Mouse (Mus musculus): ENCODE measurements at regions not wholly inside any gene's neighbourhood (a gene's known extent, or its start where the extent isn't known, plus 50 kb on each side); places are given as distances from the start of the nearest gene placed in this dataset.

DNA sequence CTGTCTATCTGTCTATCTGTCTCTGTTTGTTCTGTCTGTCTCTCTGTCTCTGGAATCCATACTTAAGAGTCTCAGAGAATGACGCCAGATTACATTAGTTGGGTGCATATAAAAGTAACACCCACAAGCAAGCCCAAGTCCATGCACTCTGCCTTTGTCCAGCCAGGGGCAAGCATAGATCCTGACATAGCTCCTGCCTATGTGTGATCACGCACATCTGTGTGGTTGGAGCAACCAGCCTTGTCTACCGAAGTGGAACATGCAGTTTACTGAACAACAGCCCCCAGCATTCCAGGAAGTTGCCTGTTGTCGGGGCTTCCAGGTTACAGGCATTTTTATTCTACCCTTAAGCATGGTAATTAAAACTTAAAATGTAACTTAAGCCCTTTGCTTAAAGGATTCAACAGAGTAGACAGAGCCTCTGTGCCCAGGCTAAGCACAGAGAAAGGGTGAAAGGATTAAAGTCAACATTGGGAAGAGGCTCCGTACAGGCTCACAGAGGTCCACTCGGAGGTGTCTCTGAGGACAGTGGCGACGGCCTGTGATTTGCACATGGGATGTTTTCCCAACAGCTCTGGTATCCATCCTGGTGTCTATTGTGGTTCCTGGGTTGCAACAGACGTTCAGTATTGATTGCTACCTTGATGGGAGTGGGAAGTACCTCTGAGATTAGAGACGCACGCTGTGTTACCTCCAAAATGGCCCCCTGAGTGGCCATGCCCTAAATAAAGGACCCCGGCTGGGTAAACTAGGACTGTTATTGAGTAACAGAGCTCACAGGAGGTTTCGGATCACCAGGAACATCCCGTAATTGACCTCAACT lies 363.6 kb downstream of the Ajap1 start:
- Histone ChIP-seq H3K9ac (ENCODE audit: low read depth, low read length) (no peak overlapping the region), H3K4me1 (replicated peaks; ENCODE audit: control insufficient read depth, insufficient read depth, low read length) (no peaks in the 10 kb centered on the region), H3K36me3 (ENCODE audit: control insufficient read depth, insufficient read depth, low read length) (no peaks in the 10 kb centered on the region), H3K9me3 (ENCODE audit: control insufficient read depth, low read length) (no peaks in the 10 kb centered on the region), H3K4me3 (ENCODE audit: low read depth, low read length) (no peak overlapping the region), H3K27ac (ENCODE audit: low read depth, low read length) (no peak overlapping the region), H3K4me2 (no peak overlapping the region), H3K27me3 (replicated peaks; ENCODE audit: control insufficient read depth, insufficient read depth, low read length) (no peaks in the 10 kb centered on the region)
- DNase-seq (ENCODE audit: low spot score) (no peak), ATAC-seq (replicated peaks; ENCODE audit: low FRiP score) (no peak)
- WGBS = 77% methylated on average over 14 of the region's 14 CpGs

DNA sequence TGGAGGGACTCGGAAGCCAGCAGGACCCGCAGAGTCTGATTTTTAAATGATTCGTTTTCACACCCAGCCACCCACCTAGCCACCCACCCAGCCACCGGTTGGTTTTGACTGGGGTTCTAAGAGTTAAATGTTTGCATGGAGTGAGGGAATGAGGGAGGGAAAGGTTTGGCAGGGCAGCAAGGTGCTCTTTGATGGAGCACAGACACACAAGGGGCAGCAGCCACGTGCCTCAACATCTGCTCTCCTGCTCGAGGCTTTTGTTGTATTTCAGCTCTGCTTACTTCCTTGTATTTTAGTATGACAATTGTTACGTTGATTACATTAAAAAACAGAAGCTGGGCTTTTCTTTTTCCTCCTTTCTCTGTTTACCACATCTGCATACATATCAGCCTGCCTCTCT lies 367.6 kb downstream of the Ajap1 start:
- 61% methylated on average over 7 of the region's 7 CpGs for WGBS
- DNase-seq (ENCODE audit: low spot score) = no peak
- H3K9ac ChIP-seq (ENCODE audit: low read depth, low read length) = no peak overlapping the region

DNA sequence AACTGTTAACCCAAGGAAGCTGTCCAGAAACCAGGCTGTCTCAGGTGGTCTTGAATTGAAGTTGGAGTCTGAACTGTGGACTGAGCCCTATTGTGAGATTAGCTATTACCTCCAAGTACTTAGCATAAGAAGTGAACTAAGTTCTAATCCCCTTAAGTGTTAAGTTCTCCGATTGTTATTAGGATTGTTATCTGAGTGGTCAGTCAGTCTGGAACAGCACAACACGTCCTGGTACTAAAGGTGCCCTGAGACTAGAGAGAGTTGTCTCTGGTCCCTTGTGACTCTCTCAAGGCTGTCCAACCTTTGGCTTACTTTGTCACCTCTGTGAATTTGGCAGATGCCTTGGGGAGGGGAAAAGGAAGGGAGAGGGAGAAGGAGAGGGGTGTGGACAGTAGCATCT lies 369.0 kb downstream of the Ajap1 start:
- Histone ChIP-seq H3K27me3 (replicated peaks; ENCODE audit: control insufficient read depth, insufficient read depth, low read length) (no peaks in the 10 kb centered on the region), H3K27ac (ENCODE audit: low read depth, low read length) (no peak overlapping the region), H3K4me3 (ENCODE audit: low read depth, low read length) (no peak overlapping the region), H3K9me3 (ENCODE audit: control insufficient read depth, low read length) (no peaks in the 10 kb centered on the region), H3K4me2 (no peak overlapping the region), H3K4me1 (replicated peaks; ENCODE audit: control insufficient read depth, insufficient read depth, low read length) (no peaks in the 10 kb centered on the region), H3K9ac (ENCODE audit: low read depth, low read length) (no peak overlapping the region), H3K36me3 (ENCODE audit: control insufficient read depth, insufficient read depth, low read length) (no peaks in the 10 kb centered on the region)
- ATAC-seq (replicated peaks; ENCODE audit: low FRiP score) (no peak), DNase-seq (ENCODE audit: low spot score) (no peak)
- WGBS = 63% methylated on average over 2 of the region's 2 CpGs

More for the DNA sequence above, 367.6 kb downstream of the Ajap1 start:
- Histone ChIP-seq H3K36me3 (ENCODE audit: control insufficient read depth, insufficient read depth, low read length) (no peaks in the 10 kb centered on the region), H3K27me3 (replicated peaks; ENCODE audit: control insufficient read depth, insufficient read depth, low read length) (no peaks in the 10 kb centered on the region), H3K4me1 (replicated peaks; ENCODE audit: control insufficient read depth, insufficient read depth, low read length) (no peaks in the 10 kb centered on the region), H3K4me3 (ENCODE audit: low read depth, low read length) (no peak overlapping the region), H3K4me2 (no peak overlapping the region), H3K9me3 (ENCODE audit: control insufficient read depth, low read length) (no peaks in the 10 kb centered on the region), H3K27ac (ENCODE audit: low read depth, low read length) (no peak overlapping the region)
- no peak for ATAC-seq (replicated peaks; ENCODE audit: low FRiP score)

DNA sequence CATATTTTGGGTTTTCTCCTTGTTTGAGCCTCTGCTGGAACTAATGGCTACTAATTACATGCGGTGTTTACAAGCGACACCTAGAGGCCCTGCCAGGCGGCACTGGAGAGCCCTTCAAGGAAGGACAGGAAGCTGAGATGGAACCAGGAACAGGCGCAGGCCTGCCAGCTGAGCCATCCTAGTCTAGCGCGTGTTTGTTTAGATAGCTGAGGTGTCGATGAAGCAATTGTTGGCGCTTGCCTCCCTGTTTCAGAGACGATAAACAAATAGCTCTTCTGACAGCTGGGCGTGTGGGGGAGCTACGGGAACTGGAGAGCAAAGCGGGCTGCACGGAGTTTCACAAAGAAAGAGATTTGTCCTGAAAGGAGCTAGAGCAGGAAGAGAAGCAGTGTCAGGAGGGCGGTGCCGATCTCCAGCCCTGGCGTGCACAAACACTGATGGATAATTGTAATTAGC lies 372.3 kb downstream of the Ajap1 start:
- Histone ChIP-seq H3K4me3 (ENCODE audit: low read depth, low read length) (no peak overlapping the region), H3K4me1 (replicated peaks; ENCODE audit: control insufficient read depth, insufficient read depth, low read length) (no peaks in the 10 kb centered on the region), H3K4me2 (no peak overlapping the region), H3K9ac (ENCODE audit: low read depth, low read length) (no peak overlapping the region), H3K27ac (ENCODE audit: low read depth, low read length) (no peak overlapping the region), H3K36me3 (ENCODE audit: control insufficient read depth, insufficient read depth, low read length) (no peaks in the 10 kb centered on the region), H3K9me3 (ENCODE audit: control insufficient read depth, low read length) (no peaks in the 10 kb centered on the region), H3K27me3 (replicated peaks; ENCODE audit: control insufficient read depth, insufficient read depth, low read length) (no peaks in the 10 kb centered on the region)
- ATAC-seq (replicated peaks; ENCODE audit: low FRiP score) = no peak
- 40% methylated on average over 16 of the region's 16 CpGs for WGBS
- DNase-seq (ENCODE audit: low spot score) = no peak

DNA sequence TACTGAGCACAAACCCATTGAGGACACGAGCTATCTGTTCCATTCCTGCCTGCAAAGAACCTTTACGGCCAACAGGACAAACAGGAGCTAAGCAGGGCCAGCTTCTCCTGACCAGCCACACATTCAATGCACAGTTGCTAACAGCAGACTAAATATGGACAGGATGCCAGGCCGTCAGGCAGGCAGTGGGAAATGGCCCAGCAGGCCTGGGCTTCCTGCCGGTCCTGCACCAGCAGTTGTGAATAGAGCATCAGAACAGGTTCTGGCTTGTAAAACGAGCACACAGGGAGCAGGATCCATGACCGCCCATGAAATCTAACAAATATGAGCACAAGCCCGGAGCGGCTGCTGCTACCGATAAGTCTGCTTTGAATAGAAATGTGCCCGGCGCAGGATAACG lies 384.0 kb downstream of the Ajap1 start:
- no peak overlapping the region for H3K27ac ChIP-seq (ENCODE audit: low read depth, low read length)
- no peak overlapping the region for H3K4me2 ChIP-seq
- no peaks in the 10 kb centered on the region for H3K27me3 ChIP-seq (replicated peaks; ENCODE audit: control insufficient read depth, insufficient read depth, low read length)
- no peak overlapping the region for H3K9ac ChIP-seq (ENCODE audit: low read depth, low read length)
- no peaks in the 10 kb centered on the region for H3K4me1 ChIP-seq (replicated peaks; ENCODE audit: control insufficient read depth, insufficient read depth, low read length)
- no peak overlapping the region for H3K4me3 ChIP-seq (ENCODE audit: low read depth, low read length)
- DNase-seq (ENCODE audit: low spot score) (no peak), ATAC-seq (replicated peaks; ENCODE audit: low FRiP score) (no peak)
- no peaks in the 10 kb centered on the region for H3K9me3 ChIP-seq (ENCODE audit: control insufficient read depth, low read length)
- H3K36me3 ChIP-seq (ENCODE audit: control insufficient read depth, insufficient read depth, low read length) = no peaks in the 10 kb centered on the region
- WGBS = 85% methylated on average over 12 of the region's 12 CpGs

DNA sequence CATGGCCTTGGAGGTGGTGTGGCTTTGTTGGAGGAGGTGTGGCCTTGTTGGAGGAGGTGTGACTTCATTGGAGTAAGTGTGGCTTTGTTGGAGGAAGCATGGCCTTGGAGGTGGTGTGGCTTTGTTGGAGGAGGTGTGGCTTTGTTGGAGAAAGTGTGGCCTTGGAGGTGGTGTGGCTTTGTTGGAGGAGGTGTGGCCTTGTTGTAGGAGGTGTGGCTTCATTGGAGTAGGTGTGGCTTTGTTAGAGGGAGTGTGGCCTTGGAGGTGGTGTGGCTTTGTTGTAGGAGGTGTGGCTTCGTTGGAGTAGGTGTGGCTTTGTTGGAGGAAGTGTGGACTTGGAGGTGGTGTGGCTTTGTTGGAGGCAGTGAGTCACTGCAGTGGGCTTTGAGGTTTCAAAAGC lies 385.0 kb downstream of the Ajap1 start:
- DNase-seq (ENCODE audit: low spot score) (no peak), ATAC-seq (replicated peaks; ENCODE audit: low FRiP score) (no peak)
- Histone ChIP-seq H3K4me3 (ENCODE audit: low read depth, low read length) (no peak overlapping the region), H3K4me2 (no peak overlapping the region), H3K9me3 (ENCODE audit: control insufficient read depth, low read length) (no peaks in the 10 kb centered on the region), H3K27ac (ENCODE audit: low read depth, low read length) (no peak overlapping the region), H3K36me3 (ENCODE audit: control insufficient read depth, insufficient read depth, low read length) (no peaks in the 10 kb centered on the region), H3K4me1 (replicated peaks; ENCODE audit: control insufficient read depth, insufficient read depth, low read length) (no peaks in the 10 kb centered on the region), H3K9ac (ENCODE audit: low read depth, low read length) (no peak overlapping the region), H3K27me3 (replicated peaks; ENCODE audit: control insufficient read depth, insufficient read depth, low read length) (no peaks in the 10 kb centered on the region)
- WGBS = 68% methylated on average over 1 of the region's 1 CpGs

DNA sequence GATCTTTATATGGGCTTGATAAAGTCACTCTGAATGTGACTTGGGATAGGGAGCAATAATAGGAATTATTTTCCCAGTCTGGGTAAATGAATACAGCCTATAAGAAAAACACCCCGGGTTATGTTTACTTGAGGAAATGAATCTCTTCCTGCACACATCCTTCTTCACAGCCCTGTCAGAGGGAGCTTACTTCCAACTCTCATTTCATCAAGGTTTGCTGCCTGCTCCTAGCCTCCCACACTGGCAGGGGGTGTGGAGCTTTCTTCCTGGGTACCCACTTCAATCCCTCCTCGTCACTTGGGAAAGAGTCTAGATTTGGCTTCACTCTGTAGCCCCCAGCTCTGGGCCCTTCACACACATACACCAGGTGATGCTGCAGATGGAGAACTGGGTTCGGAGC lies 389.5 kb downstream of the Ajap1 start:
- Histone ChIP-seq H3K27me3 (replicated peaks; ENCODE audit: control insufficient read depth, insufficient read depth, low read length) (no peaks in the 10 kb centered on the region), H3K4me2 (no peak overlapping the region), H3K9ac (ENCODE audit: low read depth, low read length) (no peak overlapping the region), H3K36me3 (ENCODE audit: control insufficient read depth, insufficient read depth, low read length) (no peaks in the 10 kb centered on the region), H3K9me3 (ENCODE audit: control insufficient read depth, low read length) (no peaks in the 10 kb centered on the region), H3K27ac (ENCODE audit: low read depth, low read length) (no peak overlapping the region), H3K4me3 (ENCODE audit: low read depth, low read length) (no peak overlapping the region), H3K4me1 (replicated peaks; ENCODE audit: control insufficient read depth, insufficient read depth, low read length) (no peaks in the 10 kb centered on the region)
- DNase-seq (ENCODE audit: low spot score) = no peak
- 73% methylated on average over 3 of the region's 3 CpGs for WGBS
- ATAC-seq (replicated peaks; ENCODE audit: low FRiP score) = no peak

DNA sequence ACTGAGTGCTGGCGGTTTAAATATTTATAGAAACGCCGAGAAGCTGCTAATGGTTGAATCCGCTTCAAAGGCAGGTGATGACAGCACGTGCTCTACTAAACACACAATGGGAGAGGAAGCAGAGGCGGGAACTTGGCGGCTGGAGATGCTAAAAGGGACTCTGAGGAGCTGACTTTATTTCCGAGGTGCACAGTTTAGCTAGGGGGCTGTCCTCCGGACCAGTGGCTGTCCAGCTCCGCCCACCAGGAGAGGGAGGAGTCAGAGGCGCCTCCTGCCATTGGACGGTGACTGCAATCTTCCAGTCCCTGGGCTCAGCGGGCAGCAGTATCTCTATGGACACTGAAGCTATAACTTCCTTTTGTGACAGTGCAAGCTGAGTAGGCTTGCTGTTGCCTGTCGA lies 400.4 kb downstream of the Ajap1 start:
- no peaks in the 10 kb centered on the region for H3K27me3 ChIP-seq (replicated peaks; ENCODE audit: control insufficient read depth, insufficient read depth, low read length)
- DNase-seq (ENCODE audit: low spot score) (peak; percentile 32), ATAC-seq (replicated peaks; ENCODE audit: low FRiP score) (no peak)
- H3K27ac ChIP-seq (ENCODE audit: low read depth, low read length) = no peak overlapping the region
- no peaks in the 10 kb centered on the region for H3K9me3 ChIP-seq (ENCODE audit: control insufficient read depth, low read length)
- no peaks in the 10 kb centered on the region for H3K4me1 ChIP-seq (replicated peaks; ENCODE audit: control insufficient read depth, insufficient read depth, low read length)
- no peaks in the 10 kb centered on the region for H3K36me3 ChIP-seq (ENCODE audit: control insufficient read depth, insufficient read depth, low read length)
- 27% methylated on average over 14 of the region's 14 CpGs for WGBS
- no peak overlapping the region for H3K4me3 ChIP-seq (ENCODE audit: low read depth, low read length)
- H3K9ac ChIP-seq (ENCODE audit: low read depth, low read length) = no peak overlapping the region
- no peak overlapping the region; the same call in 1 of the 2 replicates for H3K4me2 ChIP-seq

DNA sequence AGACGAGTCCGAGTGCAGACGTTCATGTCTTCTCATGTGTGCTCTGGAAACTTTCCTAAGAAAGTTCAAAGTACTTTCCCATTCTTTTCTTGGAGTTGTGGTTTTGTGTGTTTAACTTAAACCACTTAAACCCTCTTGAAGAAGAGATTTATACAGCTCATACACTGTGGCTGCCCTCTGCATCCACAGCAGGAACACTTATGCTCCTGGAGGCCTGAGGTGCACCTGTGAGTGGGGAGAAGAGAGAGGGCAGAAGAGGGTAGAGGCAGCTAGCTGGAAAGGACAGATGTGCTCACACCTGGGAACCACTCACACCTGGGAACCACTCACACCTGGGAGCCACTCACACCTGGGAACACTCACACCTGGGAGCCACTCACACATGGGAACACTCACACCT lies 408.0 kb downstream of the Ajap1 start:
- Histone ChIP-seq H3K27ac (ENCODE audit: low read depth, low read length) (no peak overlapping the region), H3K9me3 (ENCODE audit: control insufficient read depth, low read length) (no peaks in the 10 kb centered on the region), H3K36me3 (ENCODE audit: control insufficient read depth, insufficient read depth, low read length) (no peaks in the 10 kb centered on the region), H3K27me3 (replicated peaks; ENCODE audit: control insufficient read depth, insufficient read depth, low read length) (no peaks in the 10 kb centered on the region), H3K4me1 (replicated peaks; ENCODE audit: control insufficient read depth, insufficient read depth, low read length) (no peaks in the 10 kb centered on the region), H3K4me2 (no peak overlapping the region), H3K4me3 (ENCODE audit: low read depth, low read length) (no peak overlapping the region), H3K9ac (ENCODE audit: low read depth, low read length) (no peak overlapping the region)
- ATAC-seq (replicated peaks; ENCODE audit: low FRiP score) = no peak
- WGBS = 88% methylated on average over 3 of the region's 3 CpGs
- DNase-seq (ENCODE audit: low spot score) = no peak
